Mouse (Mus musculus) olfactory bulb, adult 2 months (tissue): ENCODE results near the gene Ccdc30. TPM values are rescaled to one million over a fixed set of nuclear protein-coding genes. Genes with fewer than 3 reads are reported as not detected.

Experiments
- H3K27ac ChIP-seq: fragments of 200-500 bp; 2 replicates; pipeline ENCODE4 v1.5.1; 2012; ENCODE audit warnings: low read depth, low read length; ENCODE audit not compliant: insufficient read depth
- H3K4me1 ChIP-seq: fragments of 200-500 bp; 2 replicates; pipeline ENCODE4 v1.6.1; 2012; ENCODE audit warnings: low read length; ENCODE audit not compliant: control insufficient read depth, insufficient read depth
- H3K4me3 ChIP-seq: fragments of 200-500 bp; 2 replicates; pipeline ENCODE4 v1.5.1; 2012; ENCODE audit warnings: mild to moderate bottlenecking, low read depth, low read length, moderate library complexity; ENCODE audit not compliant: insufficient read depth
- CTCF ChIP-seq: fragments of 200-500 bp; IDR thresholded peaks from 2 replicates; pipeline ENCODE4 v1.5.1; 2012; ENCODE audit warnings: low read depth, mild to moderate bottlenecking, low read length, moderate library complexity; ENCODE audit not compliant: insufficient read depth
- POLR2A ChIP-seq: fragments of 200-500 bp; IDR thresholded peaks from 2 replicates; pipeline ENCODE4 v1.6.1; 2012; ENCODE audit warnings: mild to moderate bottlenecking, low read depth, low read length, moderate library complexity; ENCODE audit not compliant: insufficient read depth
- WGBS: fragments of 180-500 bp; shearing (Covaris S2); methylation state at CpG from one replicate; pipeline ENCODE4 v1.1.7; 2018; 5-methylcytosine and 5-hydroxymethylcytosine counted together
- polyA plus RNA-seq: library from polyadenylated mRNA; stranded (reverse); fragments of >200 nt; gene quantifications from 2 replicates; pipeline ENCODE4 v1.2.4, GENCODE M21; 2012; ENCODE audit warnings: low replicate concordance; ENCODE audit not compliant: missing spikeins, insufficient read depth, insufficient read length

The Ccdc30 gene
- polyA plus RNA-seq, 1 experiment, result not detected

- no peaks in the 10 kb centered on the region for H3K4me1 ChIP-seq
- 24% methylated on average over 4 of the region's 4 CpGs for WGBS
- H3K4me3 ChIP-seq, result no peak overlapping the region
- TF ChIP-seq POLR2A (no peak), CTCF (no peak)
- H3K27ac ChIP-seq, result no peak overlapping the region
Observed at GRCm38 (mm10) chr4:119338422-119338821, 76.9 kb downstream of the Ccdc30 start.

GRCm38 (mm10) chr4:119333487-119333886 lies 81.8 kb downstream of the Ccdc30 start:
- no peak for TF ChIP-seq CTCF
- TF ChIP-seq POLR2A, result no peak
- no peak overlapping the region for H3K4me3 ChIP-seq
- no peaks in the 10 kb centered on the region for H3K4me1 ChIP-seq
- no peak overlapping the region for H3K27ac ChIP-seq
- 88% methylated on average over 6 of the region's 6 CpGs for WGBS

GRCm38 (mm10) chr4:119320896-119321550 lies 94.3 kb downstream of the Ccdc30 start:
- WGBS, result 28% methylated on average over 10 of the region's 10 CpGs
- peak overlapping the region; percentile 60 for H3K4me3 ChIP-seq
- H3K4me1 ChIP-seq, result peaks cover 5% of the 10 kb centered on the region
- TF ChIP-seq POLR2A (no peak), CTCF (no peak)
- H3K27ac ChIP-seq, result no peak overlapping the region

GRCm38 (mm10) chr4:119320131-119320830 lies 95.0 kb downstream of the Ccdc30 start, which contains the start of gene Ppih:
Gene Ppih, minus strand, starts transcription at chr4:119320546.
- TF ChIP-seq CTCF (no peak), POLR2A (peak; percentile 82)
- 1% methylated on average over 44 of the region's 44 CpGs for WGBS
- Histone ChIP-seq H3K4me1 (peaks cover 5% of the 10 kb centered on the region), H3K4me3 (peak within 1 kb of the TSS; percentile 60), H3K27ac (peak within 1 kb of the TSS; percentile 71)

- Histone ChIP-seq H3K4me3 (no peak overlapping the region), H3K27ac (no peak overlapping the region), H3K4me1 (no peaks in the 10 kb centered on the region)
- TF ChIP-seq CTCF (no peak), POLR2A (no peak)
- 96% methylated on average over 1 of the region's 1 CpGs for WGBS
Observed at GRCm38 (mm10) chr4:119313756-119314155, 101.6 kb downstream of the Ccdc30 start.

GRCm38 (mm10) chr4:119305418-119305817 lies 109.9 kb downstream of the Ccdc30 start:
- Histone ChIP-seq H3K4me1 (no peaks in the 10 kb centered on the region), H3K27ac (no peak overlapping the region), H3K4me3 (no peak overlapping the region)
- 89% methylated on average over 5 of the region's 5 CpGs for WGBS
- TF ChIP-seq POLR2A, result no peak
- TF ChIP-seq CTCF, result no peak

- Histone ChIP-seq H3K4me3 (no peak overlapping the region), H3K27ac (no peak overlapping the region), H3K4me1 (no peaks in the 10 kb centered on the region)
- TF ChIP-seq POLR2A (no peak), CTCF (no peak)
- 88% methylated on average over 8 of the region's 8 CpGs for WGBS
Observed at GRCm38 (mm10) chr4:119303291-119303690, 112.0 kb downstream of the Ccdc30 start.

GRCm38 (mm10) chr4:119301777-119302176 lies 113.5 kb downstream of the Ccdc30 start:
- TF ChIP-seq CTCF, result no peak
- TF ChIP-seq POLR2A, result no peak
- Histone ChIP-seq H3K27ac (no peak overlapping the region), H3K4me1 (no peaks in the 10 kb centered on the region), H3K4me3 (no peak overlapping the region)
- WGBS, result 88% methylated on average over 3 of the region's 3 CpGs

- WGBS, result 90% methylated on average over 3 of the region's 3 CpGs
- Histone ChIP-seq H3K27ac (no peak overlapping the region), H3K4me3 (no peak overlapping the region), H3K4me1 (no peaks in the 10 kb centered on the region)
- no peak for TF ChIP-seq CTCF
- no peak for TF ChIP-seq POLR2A
Observed at GRCm38 (mm10) chr4:119300761-119301160, 114.6 kb downstream of the Ccdc30 start.

- 90% methylated on average over 2 of the region's 2 CpGs for WGBS
- Histone ChIP-seq H3K4me1 (0 out of 2 replicates have a peak, but pooled peaks cover 2% of the 10 kb centered on the region), H3K4me3 (no peak overlapping the region), H3K27ac (no peak overlapping the region)
- TF ChIP-seq CTCF (no peak), POLR2A (no peak)
Observed at GRCm38 (mm10) chr4:119297361-119297760, 118.0 kb downstream of the Ccdc30 start.
